Mouse (Mus musculus) C2C12 (cell line): ENCODE measurements around the gene Dscaml1.

Source experiments
- CEBPB ChIP-seq: IDR thresholded peaks from one replicate; pipeline ENCODE4 v1.6.1; 2011; ENCODE audit warnings: low read depth, mild to moderate bottlenecking, control low read depth, moderate library complexity
- CTCF ChIP-seq: IDR thresholded peaks from one replicate; pipeline ENCODE4 v1.5.1; 2011; ENCODE audit not compliant: control insufficient read depth, insufficient read depth, insufficient read length
- FOSL1 ChIP-seq: IDR thresholded peaks from one replicate; pipeline ENCODE4 v1.8.0; 2011; ENCODE audit warnings: mild to moderate bottlenecking, low read length; ENCODE audit not compliant: poor library complexity, insufficient read depth, severe bottlenecking
- MAX ChIP-seq: IDR thresholded peaks from one replicate; pipeline ENCODE4 v1.6.1; 2011; ENCODE audit warnings: mild to moderate bottlenecking, control low read depth
- MYOD1 ChIP-seq: IDR thresholded peaks from one replicate; pipeline ENCODE4 v1.6.1; 2011; ENCODE audit warnings: low read depth; ENCODE audit not compliant: control insufficient read depth, insufficient read length
- USF1 ChIP-seq: IDR thresholded peaks from one replicate; pipeline ENCODE4 v1.6.1; 2011; ENCODE audit warnings: low read depth, mild to moderate bottlenecking, control low read depth, moderate library complexity

DNA sequence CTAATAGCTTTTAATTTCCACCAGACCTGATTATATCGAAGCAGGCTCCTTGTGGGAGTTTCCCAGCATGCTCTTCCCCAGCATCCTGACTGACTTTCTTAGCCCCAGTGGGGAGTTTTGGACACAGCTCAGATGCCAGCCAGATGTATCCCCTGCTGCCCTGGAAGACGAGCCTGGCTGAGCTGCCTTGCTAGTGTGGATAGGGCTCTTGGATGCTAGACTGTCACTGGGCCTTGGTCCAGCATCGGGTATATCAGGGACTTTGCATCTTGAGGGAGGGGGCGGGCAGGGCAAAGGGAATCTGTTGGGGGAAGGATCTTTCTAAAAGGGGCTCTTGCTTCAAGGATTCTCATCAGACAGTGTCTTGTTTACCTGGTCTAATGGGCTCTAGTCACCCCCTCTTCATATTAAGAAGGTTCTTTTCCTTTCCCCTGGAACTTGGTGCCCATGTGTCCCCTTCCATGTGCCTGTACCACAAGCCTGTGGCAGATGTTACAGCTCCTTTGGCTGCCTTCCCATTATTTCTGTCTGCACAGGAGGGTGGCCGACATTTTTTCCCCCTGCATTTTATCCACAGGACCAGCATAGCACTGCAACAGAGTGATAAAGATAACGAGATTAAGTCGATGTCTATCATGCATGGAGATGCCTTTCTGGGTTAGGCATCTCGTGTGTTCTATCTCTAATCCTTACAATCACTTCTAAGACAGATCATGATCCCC is 28.6 kb downstream of the Dscaml1 start:
- TF ChIP-seq CTCF (no peak), MAX (no peak), MYOD1 (no peak), CEBPB (no peak), FOSL1 (no peak), USF1 (no peak)
